Mouse (Mus musculus) cerebellum, postnatal 36 days (tissue): ENCODE data around the gene Pola2.

Source experiments
- DNase-seq, 2 experiments: peaks; one replicate each; pipeline ENCODE4 v3.0.0; 2021 to 2022; ENCODE audit warnings: mixed read lengths in 2 of 2

Gene Pola2

GRCm38 (mm10) chr19:5963883-5964562 is at the start of gene Pola2:
Gene Pola2, minus strand, starts transcription at chr19:5964202.
- peak; percentile 85 to 88 for DNase-seq

- DNase-seq = no peak
Measured at GRCm38 (mm10) chr19:6013691-6014090, 49.7 kb upstream of the Pola2 start.

- DNase-seq = no peak
Measured at GRCm38 (mm10) chr19:6009137-6009536, 45.1 kb upstream of the Pola2 start.

DNA sequence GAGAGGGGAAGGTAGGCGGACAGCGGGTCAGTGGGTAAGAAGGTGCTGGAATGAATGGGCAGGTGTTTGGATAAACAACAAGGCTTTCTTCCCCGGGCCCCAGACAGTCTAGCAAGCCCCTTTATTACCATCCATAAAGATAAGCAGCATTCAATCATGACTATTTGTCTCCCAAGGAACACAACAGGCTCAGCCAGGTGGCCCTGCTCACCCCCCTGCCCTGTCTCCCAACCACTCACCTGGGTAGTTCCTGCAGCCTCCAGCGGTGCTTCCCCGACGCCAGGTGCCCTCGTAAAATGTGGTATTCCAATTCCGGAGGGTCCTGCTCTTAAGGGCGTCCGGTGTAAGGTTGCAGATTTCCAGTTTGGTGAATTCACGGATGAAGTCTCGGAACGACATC is 43.0 kb upstream of the Pola2 start:
- DNase-seq = no peak

DNA sequence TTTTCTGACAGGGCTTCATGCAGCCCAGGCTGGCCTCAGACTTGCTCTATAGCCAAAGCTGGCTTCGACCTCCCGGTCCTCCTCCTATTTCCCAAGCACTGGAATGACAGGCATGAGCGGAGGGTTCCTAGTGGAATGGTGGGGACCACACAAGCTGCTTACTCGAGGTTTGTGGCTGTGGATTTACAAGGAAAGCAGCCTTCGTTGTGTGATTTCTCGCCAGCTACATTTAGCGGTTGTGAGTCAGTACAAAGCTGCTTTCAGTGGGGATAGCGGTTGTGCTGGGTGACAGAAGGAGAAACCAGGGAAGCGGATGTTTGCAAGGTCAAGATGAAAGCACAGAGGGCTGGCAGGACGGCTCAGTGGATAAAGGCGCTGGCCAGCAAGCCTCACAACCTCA is 41.5 kb upstream of the Pola2 start:
- no peak for DNase-seq

GRCm38 (mm10) chr19:5999969-6000368 is 36.0 kb upstream of the Pola2 start:
- DNase-seq = no peak

- DNase-seq = no peak
Measured at GRCm38 (mm10) chr19:5998180-5998579, 34.2 kb upstream of the Pola2 start.

GRCm38 (mm10) chr19:5994711-5995110 is 30.7 kb upstream of the Pola2 start:
- DNase-seq = no peak

DNA sequence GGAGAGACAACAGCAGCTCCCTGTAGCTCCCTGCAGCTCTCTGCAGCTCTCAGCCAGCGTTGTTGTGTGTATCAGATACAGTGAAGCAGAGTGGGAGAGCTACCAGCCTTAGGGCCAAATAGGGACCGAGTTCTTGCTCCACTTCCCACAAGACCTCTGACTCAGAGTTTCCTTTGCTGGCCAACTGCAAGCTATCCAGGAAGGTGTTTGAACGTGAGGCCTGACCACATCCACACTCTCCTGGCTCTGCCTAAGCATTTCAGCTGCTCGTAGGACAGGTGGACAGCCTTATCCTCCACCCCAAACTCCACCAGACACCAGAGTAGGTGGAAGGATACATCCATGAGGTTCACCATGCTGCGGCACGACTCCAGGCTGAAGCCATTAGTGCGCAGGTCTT is 28.0 kb upstream of the Pola2 start:
- no peak for DNase-seq

DNA sequence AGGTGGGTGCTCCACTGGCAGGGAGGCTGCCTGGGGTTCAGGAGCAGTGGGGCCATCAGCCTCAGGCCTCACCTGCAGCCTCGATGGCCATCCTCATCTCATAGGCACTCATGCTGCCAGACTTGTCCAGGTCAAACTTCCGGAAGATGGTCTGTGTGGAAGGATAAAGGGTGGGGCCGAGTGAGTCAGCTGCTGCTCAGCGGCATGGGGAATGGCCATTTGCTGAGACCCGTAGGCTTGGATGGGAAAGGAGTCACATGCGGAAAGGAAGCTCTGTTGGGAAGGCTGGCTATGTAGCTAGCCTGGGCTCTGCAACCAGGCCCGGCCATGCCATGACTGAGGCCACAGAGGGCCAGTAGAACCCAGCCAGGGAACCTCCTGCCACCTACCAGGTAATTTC is 27.5 kb upstream of the Pola2 start:
- no peak for DNase-seq

GRCm38 (mm10) chr19:5990921-5991320 is 26.9 kb upstream of the Pola2 start:
- no peak for DNase-seq

GRCm38 (mm10) chr19:5990033-5990432 is 26.0 kb upstream of the Pola2 start:
- DNase-seq = no peak

DNA sequence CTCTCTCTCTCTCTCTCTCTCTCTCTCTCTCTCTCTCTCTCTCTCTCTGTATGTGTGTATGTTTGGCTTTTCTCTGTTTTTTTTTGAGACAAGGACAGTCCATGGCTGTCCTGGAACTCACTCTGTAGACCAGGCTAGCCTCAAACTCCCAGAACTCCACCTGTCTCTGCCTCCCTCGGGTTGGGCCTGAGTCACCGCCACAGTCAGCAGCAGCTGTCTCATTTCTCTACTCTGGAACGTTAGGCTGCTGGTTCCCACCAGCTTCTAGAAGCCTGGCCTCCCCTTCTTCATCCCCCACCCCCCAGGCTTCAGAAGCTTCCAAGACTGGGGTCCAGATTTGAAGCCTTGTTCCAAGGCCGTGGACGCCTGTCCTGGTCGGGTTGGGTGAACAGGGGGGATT is 25.6 kb upstream of the Pola2 start:
- DNase-seq = no peak

- DNase-seq = peak in 1 of 2 experiments; percentile 20
Measured at GRCm38 (mm10) chr19:5988815-5989452, 24.9 kb upstream of the Pola2 start.

DNA sequence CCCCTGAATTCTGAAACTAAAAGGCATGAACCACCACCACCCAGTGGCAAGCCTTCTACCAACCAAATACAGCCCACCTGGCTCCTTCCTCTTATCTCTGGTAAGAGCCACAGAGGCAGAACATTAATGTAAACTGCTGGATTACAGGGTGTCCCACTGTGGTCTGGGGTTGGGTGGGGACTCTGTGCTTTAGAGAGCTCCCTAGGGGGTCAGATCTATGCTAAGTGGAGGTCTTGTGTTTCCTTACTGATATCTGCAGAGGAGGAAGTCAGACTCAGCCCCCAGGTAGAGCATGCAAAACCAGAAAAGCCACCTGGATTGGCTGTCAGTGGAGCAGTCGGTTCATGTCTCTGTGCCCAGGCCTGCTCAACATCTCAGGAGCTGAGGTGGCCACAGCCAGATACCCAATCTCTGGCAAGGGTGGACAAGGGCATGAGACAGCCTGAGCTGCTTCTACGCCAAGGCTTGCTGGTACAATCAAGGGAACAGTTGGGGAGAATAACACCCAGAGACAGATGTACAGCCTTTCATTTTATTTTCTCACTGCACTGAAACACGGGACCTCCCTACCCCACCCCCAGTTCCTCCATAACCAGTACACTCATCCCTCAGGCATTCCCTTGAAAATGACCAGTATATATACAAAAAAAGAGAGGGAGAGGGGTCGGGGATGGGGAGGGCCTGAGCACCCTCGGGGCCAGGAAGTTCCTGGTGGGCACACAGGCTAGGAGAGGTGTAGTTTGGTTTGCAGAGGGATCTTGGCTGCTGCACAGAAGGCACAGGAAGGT is 24.2 kb upstream of the Pola2 start:
- DNase-seq = no peak

DNA sequence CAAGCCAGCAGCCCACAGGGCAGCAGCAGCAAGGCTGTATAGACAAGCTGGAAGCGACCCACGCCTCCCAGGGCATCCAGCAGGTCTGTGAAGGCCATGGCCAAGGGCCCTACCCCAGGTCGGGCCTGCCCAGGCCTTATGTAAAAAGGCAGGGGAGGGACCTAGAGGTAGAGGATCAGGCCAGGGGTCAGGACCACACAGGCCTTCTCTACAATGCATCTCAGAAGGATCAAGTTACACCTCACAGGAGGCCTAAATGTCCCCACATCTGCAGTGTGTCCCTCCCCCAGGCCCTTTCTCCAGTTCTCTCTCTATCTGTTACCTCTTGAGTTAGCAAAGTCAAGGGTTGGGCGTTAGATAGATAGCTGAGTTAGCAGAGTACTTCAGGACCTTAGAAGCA is 22.0 kb upstream of the Pola2 start, which contains the start of gene Slc22a20:
Gene Slc22a20, minus strand, starts transcription at position 101 of the 400 bp plus-strand sequence.
- no peak for DNase-seq

DNA sequence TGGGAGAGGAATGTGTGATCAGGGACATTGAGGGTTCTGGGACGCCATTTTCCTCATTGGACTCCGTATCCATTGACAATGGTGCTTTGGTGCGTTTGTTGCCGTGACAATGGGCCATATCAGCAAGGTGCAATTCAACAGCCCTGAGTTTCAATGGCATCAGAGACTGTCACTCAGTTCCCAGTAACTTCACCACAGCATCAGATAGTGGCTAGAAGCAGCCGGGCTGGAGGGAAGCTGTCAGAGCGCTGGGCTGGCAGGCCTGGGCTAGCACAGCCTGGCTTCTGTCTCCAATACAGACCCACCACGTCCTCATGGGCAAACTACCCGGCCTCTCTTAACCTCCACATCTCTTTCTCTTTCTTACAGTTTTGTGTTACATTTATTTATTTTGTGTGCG is 16.5 kb upstream of the Pola2 start:
- no peak for DNase-seq

DNA sequence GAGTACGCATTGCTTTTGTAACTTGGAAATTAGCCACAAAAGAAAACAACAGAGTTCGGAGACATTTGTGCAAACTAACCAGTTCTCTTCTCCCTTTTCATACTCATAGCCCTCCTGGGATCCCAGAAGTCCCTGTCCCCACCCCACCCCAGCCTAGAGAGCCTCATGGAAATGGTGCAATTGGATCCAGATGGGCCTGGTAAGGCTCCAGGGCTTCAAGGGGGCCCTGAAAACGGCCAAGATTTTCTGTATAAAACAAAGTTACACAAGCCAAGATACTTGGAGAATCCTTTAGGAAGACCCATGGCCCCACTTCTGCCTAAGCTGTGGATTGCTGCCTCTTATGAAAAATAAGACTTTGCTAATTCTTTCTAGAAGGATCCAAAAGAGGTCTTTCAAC is 13.7 kb upstream of the Pola2 start:
- DNase-seq = no peak

DNA sequence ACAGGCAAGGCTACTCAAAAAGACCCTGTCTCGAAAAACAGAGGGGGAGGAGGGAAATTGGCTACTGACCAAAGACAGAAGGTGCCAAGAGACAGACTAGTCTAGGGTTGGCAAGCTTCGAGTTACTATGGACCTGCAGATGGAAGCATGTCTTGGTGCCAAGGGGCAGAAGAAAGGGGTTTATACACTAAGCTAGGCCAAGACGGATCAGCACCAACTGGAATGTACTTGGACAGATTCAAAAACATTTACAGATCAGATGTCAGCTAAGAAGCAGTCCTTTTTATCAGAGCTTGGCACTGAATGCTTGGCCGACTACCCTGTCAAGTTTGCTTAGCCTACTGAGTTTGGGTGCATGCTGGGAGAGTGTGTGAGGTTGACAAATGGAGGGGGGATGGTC is 11.7 kb upstream of the Pola2 start:
- no peak for DNase-seq

GRCm38 (mm10) chr19:5975112-5975511 is 11.1 kb upstream of the Pola2 start:
- DNase-seq = no peak

GRCm38 (mm10) chr19:5967664-5968063 is 3.7 kb upstream of the Pola2 start:
- DNase-seq = no peak

- no peak for DNase-seq
Measured at GRCm38 (mm10) chr19:5966786-5967185, 2.8 kb upstream of the Pola2 start.

GRCm38 (mm10) chr19:5965910-5966309 is 1.9 kb upstream of the Pola2 start:
- DNase-seq = no peak

DNA sequence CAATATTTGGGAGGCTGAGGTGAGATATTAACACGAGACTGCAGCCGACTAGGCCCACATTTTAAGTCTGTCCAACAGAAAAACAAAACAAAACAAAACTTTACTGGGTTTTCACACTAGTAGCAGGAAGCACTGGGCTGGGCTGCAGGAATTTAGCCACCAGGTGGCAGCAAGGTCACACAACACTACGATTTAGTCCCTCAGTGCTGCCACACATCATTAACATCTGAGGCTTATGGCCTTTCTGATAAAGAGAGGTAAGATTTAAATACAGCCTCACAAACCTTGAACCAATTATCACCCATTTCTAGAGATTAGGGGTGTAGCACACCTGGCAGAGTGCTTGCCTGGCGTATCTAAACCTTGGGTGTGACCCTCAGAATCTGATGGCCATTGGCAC is 1.3 kb upstream of the Pola2 start:
- peak; percentile 78 to 79 for DNase-seq
